ENCODE assay signal across 8 mouse cellular contexts in genomic region chr6:17748866-17749582, GRCm38 (mm10). TPM values are rescaled to one million over a fixed set of nuclear protein-coding genes. Genes with fewer than 3 reads are reported as not detected.
DNase-seq lines count a peak whose midpoint lies in the region; ATAC-seq and TF ChIP-seq lines count a peak whose summit lies in the region.

No protein-coding gene starts in this region.

- H3K4me1 ChIP-seq in lung, adult 2 months (ENCODE audit: control insufficient read depth, insufficient read depth, low read length): 0 out of 2 replicates have a peak, but pooled peaks cover 2% of the 10 kb centered on the region
- peaks cover 22% of the 10 kb centered on the region for H3K4me1 ChIP-seq in neural tube, embryonic 15.5 days

- TF ChIP-seq CTCF in brain, embryonic 14.5 days (IDR thresholded peaks at IDR 0.05; ENCODE audit: borderline replicate concordance, extremely low read depth, insufficient read depth, insufficient read length): no peak
- TF ChIP-seq CTCF in lung, adult 2 months (IDR thresholded peaks at IDR 0.05; ENCODE audit: insufficient read depth, low read length): no peak

- peak; percentile 91 for ATAC-seq in erythroid progenitor cell, adult 5-6 weeks (replicated peaks; ENCODE audit: low FRiP score, poor library complexity, severe bottlenecking)
- peak; percentile 98 for ATAC-seq in neural tube, embryonic 15.5 days (ENCODE audit: low FRiP score)

- H3K36me3 ChIP-seq in neural tube, embryonic 15.5 days: no peaks in the 10 kb centered on the region

- peak overlapping the region; percentile 67 for H3K4me2 ChIP-seq in neural tube, embryonic 15.5 days

- intact Hi-C loops in heart, postnatal 36 days (cut with DNase I): loop anchor here (1.0 to 2.0 kb wide), 2 partner anchors 15 to 20 kb away; no protein-coding TSS in a partner anchor

- TF ChIP-seq POLR2A in brain, embryonic 14.5 days (IDR thresholded peaks at IDR 0.05; ENCODE audit: borderline replicate concordance, extremely low read depth, insufficient read depth, insufficient read length, poor library complexity, severe bottlenecking): peak; percentile 81; the same call in 1 of the 2 replicates
- TF ChIP-seq POLR2A in lung, adult 2 months (IDR thresholded peaks at IDR 0.05; ENCODE audit: borderline replicate concordance, extremely low read depth, low read depth, low read length): no peak

- H3K9ac ChIP-seq in neural tube, embryonic 15.5 days (replicated peaks): peak overlapping the region; percentile 71

- 12% methylated on average over 18 of the region's 18 CpGs for WGBS in lung, adult 2 months
- under 1% methylated on average over 18 of the region's 18 CpGs for WGBS in neural tube, embryonic 15.5 days

- H3K27me3 ChIP-seq in neural tube, embryonic 15.5 days (replicated peaks): no peaks in the 10 kb centered on the region

- H3K4me3 ChIP-seq in lung, adult 2 months (replicated peaks; ENCODE audit: extremely low read depth, low read depth, low read length): peak overlapping the region; percentile 17
- peak overlapping the region; percentile 59 for H3K4me3 ChIP-seq in neural tube, embryonic 15.5 days (replicated peaks)

- peak overlapping the region; percentile 96 for H3K27ac ChIP-seq in neural tube, embryonic 15.5 days (replicated peaks)

- H3K9me3 ChIP-seq in neural tube, embryonic 15.5 days (replicated peaks): no peaks in the 10 kb centered on the region

- peak; percentile 86 for DNase-seq in ES-CJ7 (ENCODE audit: low read depth, low spot score)
- DNase-seq in brain, embryonic 14.5 days (ENCODE audit: low read depth): peak; percentile 98
- peak; percentile 49 to 57 for DNase-seq in heart, postnatal 36 days
- peak; percentile 77 to 82 for DNase-seq in layer of hippocampus, adult 8-10 months (ENCODE audit: low spot score in 2 of 2)
- DNase-seq in lung, adult 2 months: peak; percentile 48
- peak; percentile 49 for DNase-seq in testis, postnatal 10 days (ENCODE audit: low spot score)

RNA-seq across cellular contexts. Expression of gene St7, which starts 56.3 kb away (rescaled TPM):
- polyA plus RNA-seq in brain, embryonic 14.5 days (2012; rRNA removed): 62.0 and 71.4 TPM in 2 replicates
- total RNA-seq in erythroid progenitor cell, adult 5-6 weeks (2015; ENCODE audit: low replicate concordance): 48.6 and 50.1 TPM in 2 replicates
- total RNA-seq in erythroid progenitor cell, adult 5-6 weeks (2017; ENCODE audit: low replicate concordance): 56.9 and 75.0 TPM in 2 replicates
- total RNA-seq in heart, postnatal 36 days (2021): 10 to 100 TPM; 15.6 to 17.4 TPM
- 10 to 100 TPM; 31.5 to 58.0 (median 46.3) TPM for total RNA-seq in layer of hippocampus, adult 8-10 months (2022)
- polyA plus RNA-seq in lung, adult 2 months (2012; rRNA removed): 6.3 and 9.9 TPM in 2 replicates
- 53.8 and 59.2 TPM in 2 replicates for polyA plus RNA-seq in neural tube, embryonic 15.5 days (2015; fragmentation: Nextera tagmentation; extraction: Ambion mirVana)

Comparison
In these comparisons a context has a peak if more than half of its experiments do, and no peak if none do; other contexts are left out.
1. Peak in every context shown above with its lines: DNase-seq, ATAC-seq, H3K4me3 ChIP-seq and H3K27ac ChIP-seq.
2. DNase-seq: peak in every context shown above with its lines; median percentile 98 in brain, embryonic 14.5 days; 86 in ES-CJ7; 80 in layer of hippocampus, adult 8-10 months; 53 in heart, postnatal 36 days; 49 in testis, postnatal 10 days; 48 in lung, adult 2 months.